Mouse (Mus musculus): ENCODE measurements around the gene Clnk. TPM values are rescaled to one million over a fixed set of nuclear protein-coding genes. Genes with fewer than 3 reads are reported as not detected.

Clnk gene
- total RNA-seq, 4 experiments from 2014 or later = 0.19 TPM; not detected in 3

DNA sequence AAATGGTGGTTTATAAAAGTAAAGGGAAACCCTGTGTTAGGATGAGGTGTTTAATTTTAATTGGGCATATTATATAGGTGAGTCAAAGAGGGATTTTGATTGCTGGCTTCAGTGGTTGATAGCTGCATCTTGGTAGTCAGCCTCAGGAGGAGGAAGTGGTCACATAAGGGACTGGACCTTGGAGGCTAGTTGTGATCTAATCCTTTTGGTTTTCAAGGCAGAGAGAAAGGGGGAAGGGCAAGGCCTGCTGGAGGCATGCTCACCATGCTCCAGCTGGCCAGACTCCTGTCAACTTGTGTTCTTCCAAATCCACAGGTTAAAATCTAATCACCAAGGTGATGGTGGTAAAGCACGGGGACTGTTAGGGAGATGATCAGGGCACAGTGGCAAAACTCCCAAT is 19.0 kb downstream of the Clnk start:
- no peak for DNase-seq (ENCODE audit: low spot score in 2 of 2)

DNA sequence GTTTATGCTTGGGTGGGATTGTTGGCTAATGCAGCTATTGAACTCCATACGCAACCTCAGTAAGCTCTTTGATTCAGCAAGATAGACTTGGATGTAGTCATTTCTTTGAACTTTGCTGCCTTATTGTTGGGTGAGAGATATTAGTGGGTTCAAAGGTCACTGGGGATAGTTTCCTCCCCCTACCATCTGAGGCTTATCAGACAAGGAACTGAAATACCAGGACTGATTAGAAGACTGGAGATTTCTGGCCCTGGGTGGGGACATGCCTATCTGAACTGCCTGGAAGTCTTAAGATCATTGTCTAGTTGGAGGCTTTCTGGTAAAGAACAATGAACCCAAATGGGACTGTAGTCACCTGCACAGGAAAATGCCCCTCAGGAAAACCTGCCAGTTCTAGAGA is 26.4 kb downstream of the Clnk start:
- no peak for DNase-seq (ENCODE audit: low spot score in 2 of 2)

DNA sequence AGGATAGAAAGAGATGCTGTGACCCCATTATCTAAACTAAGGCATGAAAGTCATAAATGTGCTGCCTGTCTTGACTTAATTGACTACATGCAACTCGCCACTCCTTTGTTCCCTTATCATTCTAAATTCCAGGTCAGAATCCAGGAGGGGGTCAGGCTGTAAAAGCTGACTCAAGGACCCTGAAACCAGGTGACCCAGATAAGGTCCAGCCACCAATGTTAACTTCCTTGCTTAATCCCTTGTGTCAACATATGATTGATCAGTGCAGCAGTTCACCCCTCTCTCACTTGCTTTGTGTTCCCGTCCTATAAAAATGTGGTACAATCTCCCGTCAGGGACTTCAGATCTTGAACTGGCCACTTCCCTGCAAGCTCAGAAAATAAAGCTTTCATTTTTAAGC is 31.1 kb downstream of the Clnk start:
- no peak for DNase-seq (ENCODE audit: low spot score in 2 of 2)

DNA sequence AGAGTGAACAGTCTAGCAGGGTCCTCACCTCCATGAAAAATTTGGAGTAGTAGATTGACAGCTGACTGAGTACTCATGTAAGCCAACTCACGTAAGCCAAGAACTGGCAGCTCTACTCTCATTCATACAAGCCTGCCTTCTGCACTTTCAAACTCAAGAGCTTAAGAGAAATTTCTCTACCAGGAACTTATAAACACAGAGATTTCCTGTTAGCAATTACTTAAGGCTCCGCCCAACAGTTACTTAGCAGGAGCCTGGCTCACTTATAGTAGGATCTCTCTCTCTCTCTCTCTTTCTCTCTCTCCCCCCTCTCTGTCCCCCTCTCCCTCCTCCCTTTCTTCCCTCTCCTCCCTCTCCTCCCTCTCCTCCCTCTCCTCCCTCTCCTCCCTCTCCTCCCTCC is 32.3 kb downstream of the Clnk start:
- no peak for DNase-seq (ENCODE audit: low spot score in 2 of 2)

DNA sequence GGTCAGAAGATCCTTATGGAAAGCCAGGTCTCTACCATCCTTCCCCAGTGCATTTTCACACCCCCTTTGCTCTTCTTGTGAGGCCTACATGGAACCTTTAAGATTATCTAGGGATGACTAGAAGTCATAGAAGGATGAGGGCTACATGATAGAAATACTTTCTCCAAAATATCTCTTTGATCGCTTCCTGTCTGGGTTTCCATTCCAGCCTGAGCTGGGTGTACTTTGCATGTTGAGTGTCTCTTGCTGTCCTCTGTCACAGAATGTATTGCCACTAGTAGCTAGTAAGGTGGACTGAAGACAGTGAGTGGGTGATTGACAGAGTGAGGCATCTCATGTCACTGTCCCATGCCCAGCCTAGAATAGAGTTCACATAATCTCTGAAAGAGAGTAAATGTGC is 36.6 kb downstream of the Clnk start:
- no peak for DNase-seq (ENCODE audit: low spot score in 2 of 2)

DNA sequence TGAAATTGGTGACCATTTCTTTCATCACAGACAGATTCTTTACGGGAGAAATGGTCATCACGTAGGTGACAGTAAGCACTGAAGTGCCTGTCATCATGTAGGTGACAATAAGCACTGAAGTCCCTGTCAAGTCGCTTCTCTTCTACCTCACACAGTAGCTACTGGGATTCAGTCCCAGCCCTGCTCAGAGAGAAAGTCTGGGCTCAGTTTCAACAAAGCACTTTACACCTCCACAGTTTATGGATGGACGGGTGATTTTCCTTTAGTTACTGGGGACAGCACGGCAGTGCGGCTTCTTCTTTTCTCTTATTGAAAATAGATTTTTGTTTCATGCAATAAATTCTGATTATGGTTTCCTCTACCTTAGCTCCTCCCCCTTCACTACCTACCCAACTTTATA is 49.3 kb downstream of the Clnk start:
- no peak for DNase-seq (ENCODE audit: low spot score in 2 of 2)

- no peak for DNase-seq (ENCODE audit: low spot score in 2 of 2)
Measured at GRCm38 (mm10) chr5:38826586-38826985, 50.0 kb downstream of the Clnk start.

GRCm38 (mm10) chr5:38824132-38824965 is 52.3 kb downstream of the Clnk start:
- DNase-seq (ENCODE audit: low spot score in 2 of 2) = no peak

DNA sequence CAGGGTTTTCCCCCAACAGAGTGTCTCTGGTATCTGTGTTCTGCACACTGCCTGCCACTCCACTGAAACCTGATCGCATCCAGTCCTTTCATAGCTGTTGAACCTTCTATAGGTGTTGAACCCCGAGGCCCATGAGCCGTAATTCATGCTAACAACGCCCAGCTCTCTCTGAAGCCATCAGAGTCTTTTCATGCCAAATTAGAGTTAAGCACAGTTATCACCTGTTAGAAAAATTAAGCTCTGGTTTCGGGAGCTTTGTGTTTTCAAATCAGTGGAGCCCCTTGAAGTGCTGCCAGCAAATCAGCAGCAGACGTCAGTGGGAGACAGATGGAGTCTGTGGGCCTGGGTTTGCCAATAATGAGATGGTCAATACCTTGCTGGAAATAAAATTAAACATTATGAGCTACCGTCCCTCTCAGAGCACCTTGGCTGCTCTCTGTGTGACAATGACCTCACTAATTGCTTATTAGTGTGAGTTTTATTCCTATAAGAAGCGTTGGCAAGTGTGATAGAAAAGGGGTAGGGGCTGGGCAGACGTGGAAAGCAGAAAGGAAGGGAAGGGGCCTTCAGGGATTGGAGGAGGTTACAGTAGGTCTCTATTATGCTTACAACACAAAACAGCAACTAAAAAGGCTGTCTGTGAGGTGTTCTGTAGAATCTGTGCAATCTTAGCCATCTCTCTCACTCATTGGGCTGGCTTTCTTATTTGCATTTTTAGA is 63.1 kb downstream of the Clnk start:
- DNase-seq (ENCODE audit: low spot score in 2 of 2) = no peak

GRCm38 (mm10) chr5:38812916-38813315 is 63.7 kb downstream of the Clnk start:
- no peak for DNase-seq (ENCODE audit: low spot score in 2 of 2)

DNA sequence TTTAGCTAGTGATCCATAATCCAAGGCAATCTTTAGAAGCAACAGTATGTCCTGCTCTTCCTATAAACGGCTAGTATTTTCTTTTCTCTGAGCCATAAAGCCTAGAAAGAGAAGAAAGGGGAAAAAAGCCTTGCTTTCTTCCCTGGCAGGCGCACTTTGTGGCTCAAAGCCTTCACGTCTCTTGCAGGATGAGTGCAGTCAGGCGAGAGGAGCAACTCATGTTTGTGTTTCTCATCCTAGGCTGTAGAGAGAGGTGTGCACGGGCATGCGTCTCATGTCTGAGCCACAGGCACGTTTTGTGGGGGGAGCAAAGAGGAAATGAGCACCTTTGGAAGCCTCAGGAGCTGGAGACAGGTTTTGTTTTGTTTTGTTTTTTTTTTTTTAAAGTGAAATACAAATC is 64.2 kb downstream of the Clnk start:
- no peak for DNase-seq (ENCODE audit: low spot score in 2 of 2)

- no peak for DNase-seq (ENCODE audit: low spot score in 2 of 2)
Measured at GRCm38 (mm10) chr5:38798910-38799309, 77.7 kb downstream of the Clnk start.

- no peak for DNase-seq (ENCODE audit: low spot score in 2 of 2)
Measured at GRCm38 (mm10) chr5:38795139-38795538, 81.5 kb downstream of the Clnk start.

- no peak for DNase-seq (ENCODE audit: low spot score in 2 of 2)
Measured at GRCm38 (mm10) chr5:38791116-38791515, 85.5 kb downstream of the Clnk start.

GRCm38 (mm10) chr5:38788820-38789219 is 87.8 kb downstream of the Clnk start:
- DNase-seq (ENCODE audit: low spot score in 2 of 2) = no peak

DNA sequence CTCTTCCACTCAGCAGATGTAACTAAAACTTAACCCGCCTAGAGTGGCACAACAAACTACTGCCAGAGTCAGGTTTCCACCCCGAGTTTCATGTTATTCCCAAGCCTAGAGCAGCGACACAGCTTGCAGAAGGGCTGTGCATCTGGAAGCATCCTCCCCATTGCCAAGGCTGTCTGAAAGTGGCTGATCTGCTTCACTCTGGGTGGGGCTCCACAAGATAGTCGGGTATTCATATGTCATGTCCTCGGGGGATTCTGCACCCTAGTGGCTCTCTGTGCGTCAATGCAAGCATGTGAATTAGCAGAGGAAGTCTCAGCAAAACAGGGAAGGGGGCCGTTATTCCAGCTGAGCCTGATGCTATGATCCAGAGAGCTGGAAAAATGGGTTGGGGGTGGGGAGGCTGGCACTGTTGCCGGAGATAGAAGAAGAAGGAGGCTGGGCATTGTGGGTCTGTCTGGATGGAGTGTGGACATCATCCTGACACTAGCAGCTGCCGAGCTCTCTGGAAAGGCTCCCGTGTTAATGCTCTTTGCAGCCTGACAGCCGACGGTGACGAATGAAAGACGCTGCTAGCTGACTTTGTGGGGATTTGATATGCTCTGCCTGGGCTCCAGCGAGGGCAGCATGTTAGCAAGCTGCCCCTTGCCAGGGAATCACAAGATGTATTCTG is 88.6 kb downstream of the Clnk start:
- DNase-seq (ENCODE audit: low spot score in 2 of 2) = peak in 1 of 2 experiments; percentile 15

DNA sequence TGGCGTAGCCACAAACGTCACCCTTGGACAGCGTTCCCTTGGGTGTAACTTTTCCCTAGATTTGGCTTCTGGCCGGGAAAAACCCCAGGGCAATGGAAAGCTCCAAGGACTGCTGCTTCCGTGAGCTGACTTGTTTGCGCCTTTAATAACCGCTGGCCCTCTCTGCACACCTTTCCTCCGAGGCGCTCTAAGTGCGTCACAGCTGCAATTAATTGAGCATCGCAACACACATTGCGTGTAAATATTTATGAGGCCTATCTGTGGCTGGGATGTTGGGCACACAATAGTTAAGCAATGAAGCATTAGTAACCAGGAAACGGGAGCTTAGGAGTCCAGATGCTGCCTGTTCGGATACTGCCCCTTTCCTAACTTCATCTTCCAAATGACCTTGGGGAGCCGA is 90.5 kb downstream of the Clnk start:
- DNase-seq (ENCODE audit: low spot score in 2 of 2) = no peak

GRCm38 (mm10) chr5:38785686-38786085 is 90.9 kb downstream of the Clnk start:
- no peak for DNase-seq (ENCODE audit: low spot score in 2 of 2)

DNA sequence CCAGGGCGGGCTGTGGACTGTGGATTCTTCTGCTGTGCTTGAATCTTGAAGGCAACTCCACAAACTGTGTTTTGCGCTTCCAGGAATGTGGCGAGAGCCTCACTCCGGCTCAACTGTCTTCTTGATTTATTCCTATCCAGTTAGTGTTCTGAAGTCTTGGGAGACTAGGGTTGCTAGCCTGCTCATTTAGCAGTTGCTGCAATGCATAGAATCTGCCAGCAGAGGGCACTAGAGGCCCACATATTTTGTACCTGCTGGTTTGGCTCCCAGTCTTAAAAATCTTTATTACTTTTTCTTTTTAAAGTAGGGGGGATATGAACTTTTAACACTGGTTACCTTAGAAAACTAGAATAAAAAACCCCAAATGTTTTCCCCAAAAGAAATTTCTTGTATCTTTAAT is 94.8 kb downstream of the Clnk start:
- DNase-seq (ENCODE audit: low spot score in 2 of 2) = peak; percentile 30 to 85

- no peak for DNase-seq (ENCODE audit: low spot score in 2 of 2)
Measured at GRCm38 (mm10) chr5:38780631-38781030, 96.0 kb downstream of the Clnk start.

GRCm38 (mm10) chr5:38780045-38780444 is 96.6 kb downstream of the Clnk start:
- DNase-seq (ENCODE audit: low spot score in 2 of 2) = no peak

DNA sequence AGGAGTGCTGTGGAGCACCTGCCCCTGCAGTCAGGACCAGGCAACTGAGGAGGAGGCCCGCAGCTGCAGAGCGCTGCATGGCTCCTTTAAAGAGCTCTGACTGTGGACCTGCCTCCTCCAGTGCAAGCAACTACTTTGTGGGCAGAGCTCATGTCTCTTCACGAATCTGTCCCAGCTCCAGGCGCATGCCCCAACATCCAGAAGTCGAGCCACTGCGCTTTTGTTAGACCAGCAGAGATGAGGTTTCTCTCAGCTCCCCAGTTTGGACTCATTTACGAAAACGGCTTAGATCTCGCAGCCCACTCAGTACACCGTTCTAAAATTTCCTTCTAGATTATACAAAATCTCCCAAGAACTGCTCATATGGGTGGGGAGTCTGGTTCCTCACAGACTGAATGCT is 101.1 kb downstream of the Clnk start:
- no peak for DNase-seq (ENCODE audit: low spot score in 2 of 2)

Data from layer of hippocampus, adult 8-10 months (tissue).